Mouse (Mus musculus): ENCODE measurements at regions not wholly inside any gene's neighbourhood (a gene's known extent, or its start where the extent isn't known, plus 50 kb on each side); places are given as distances from the start of the nearest gene placed in this dataset.

DNA sequence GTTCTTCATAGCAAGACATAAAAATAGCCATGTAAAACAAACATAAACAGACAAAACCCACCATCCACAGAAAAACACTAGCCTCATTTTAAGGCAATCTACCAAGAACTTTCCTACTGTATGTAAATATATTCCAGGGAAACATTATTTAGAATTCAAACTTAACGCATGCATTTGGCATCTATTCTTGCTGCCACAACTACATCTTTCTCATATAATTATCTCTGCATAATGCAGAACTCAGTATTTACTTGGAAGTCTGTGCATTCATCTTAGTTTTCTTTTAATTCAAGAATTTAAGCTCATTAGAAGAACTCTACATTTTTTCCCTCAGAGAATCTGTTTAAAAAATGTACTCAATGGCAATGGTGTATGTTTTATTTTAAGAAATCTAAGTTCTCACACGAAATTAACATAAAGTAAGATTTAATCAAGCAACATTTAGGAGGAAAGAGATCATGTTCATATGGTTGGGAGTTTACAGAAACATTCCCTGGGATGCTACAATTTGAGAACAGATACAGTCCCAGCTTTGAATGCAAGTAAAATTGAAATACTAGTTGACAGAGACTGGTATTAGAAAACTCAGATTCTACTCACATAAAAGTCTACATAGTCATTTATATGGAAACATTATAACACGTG, 1114.7 kb downstream of the Sorcs1 start:
- in situ Hi-C loops (cut with MboI, MseI), result no loop called here

DNA sequence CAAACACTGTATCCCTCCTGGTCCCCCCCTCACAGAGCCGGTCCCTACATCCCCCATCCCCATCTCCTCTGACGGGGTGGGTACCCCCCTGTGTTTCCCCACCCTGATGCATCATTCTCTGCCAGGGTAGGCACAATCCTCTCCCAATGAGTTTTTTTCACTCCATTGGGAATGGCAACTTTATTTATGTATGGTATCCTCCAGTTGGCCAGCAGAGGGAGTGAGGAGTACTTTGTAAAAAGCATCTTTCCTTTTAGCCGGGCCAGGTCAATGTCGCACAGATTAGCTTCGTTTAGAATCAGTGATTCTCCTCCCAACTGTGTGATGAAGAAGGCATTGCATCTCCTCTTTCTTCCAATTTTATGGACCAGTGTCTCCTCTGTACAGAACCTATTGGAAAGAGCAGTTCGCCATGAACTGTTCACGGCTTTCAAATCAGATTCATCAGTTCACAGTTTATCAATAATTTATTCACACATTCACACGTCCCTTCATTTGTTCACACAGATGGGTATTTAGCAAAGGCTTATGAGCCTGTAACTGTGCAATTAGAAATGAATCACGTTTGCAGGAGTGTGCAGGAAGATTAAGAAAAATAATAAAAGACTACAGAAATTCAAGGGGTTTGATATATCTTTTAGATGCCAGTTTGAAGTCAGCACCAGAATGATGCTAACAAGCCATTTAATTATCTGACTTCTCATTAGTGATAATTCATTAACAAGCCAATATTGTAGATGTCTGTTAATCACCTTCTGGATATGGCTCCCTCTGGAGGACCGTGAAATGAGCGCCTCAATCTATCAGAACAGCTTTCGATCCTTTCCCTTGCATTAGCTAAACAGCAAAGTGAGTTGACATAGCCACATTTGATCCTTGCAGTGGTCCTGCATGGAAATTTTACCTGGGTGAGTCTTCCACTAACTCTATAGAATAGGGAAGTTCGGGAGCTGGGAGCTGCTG, 1138.7 kb downstream of the Sorcs1 start:
- in situ Hi-C loops (cut with MboI, MseI), result loop anchor here (10.0 kb wide), 1 partner anchor 555 kb away; no protein-coding TSS in a partner anchor

All from T-helper 1 cell (primary cell).